Mouse (Mus musculus) adrenal gland, postnatal 36 days (tissue): ENCODE data around the gene Mbd3. TPM values are rescaled to one million over a fixed set of nuclear protein-coding genes. Genes with fewer than 3 reads are reported as not detected.

Source experiments
- DNase-seq, 2 experiments: peaks; one replicate each; pipeline ENCODE4 v3.0.0; 2021; ENCODE audit warnings: mixed read lengths in 1 of 2
- total RNA-seq, 2 experiments: library from RNA; stranded (reverse); gene quantifications; 2 replicates each; pipeline ENCODE4 v1.2.3; 2021

Mbd3 gene
- total RNA-seq, 2 experiments from 2014 or later: 140 to 148 TPM

- DNase-seq: no peak
Measured at GRCm38 (mm10) chr10:80396822-80397523, 2.4 kb downstream of the Mbd3 start.

- DNase-seq: no peak
Measured at GRCm38 (mm10) chr10:80395025-80395627, 4.2 kb downstream of the Mbd3 start.

- DNase-seq: no peak
Measured at GRCm38 (mm10) chr10:80392687-80393086, 6.7 kb downstream of the Mbd3 start.

GRCm38 (mm10) chr10:80390697-80391096, 8.7 kb downstream of the Mbd3 start:
- no peak for DNase-seq

- no peak for DNase-seq
Measured at GRCm38 (mm10) chr10:80389185-80389708, 10.1 kb downstream of the Mbd3 start.

- no peak for DNase-seq
Measured at GRCm38 (mm10) chr10:80388731-80389130, 10.6 kb downstream of the Mbd3 start.

GRCm38 (mm10) chr10:80387522-80387959, 11.8 kb downstream of the Mbd3 start, which contains the start of gene Mex3d:
Gene Mex3d, minus strand, starts transcription at chr10:80387659.
- peak; percentile 94 to 97 for DNase-seq

GRCm38 (mm10) chr10:80386735-80387471, 12.4 kb downstream of the Mbd3 start:
- DNase-seq: no peak

GRCm38 (mm10) chr10:80385811-80386734, 13.3 kb downstream of the Mbd3 start:
- DNase-seq: peak; percentile 72 to 74

- DNase-seq: peak in 1 of 2 experiments; percentile 65
Measured at GRCm38 (mm10) chr10:80385310-80385709, 14.0 kb downstream of the Mbd3 start.

- peak in 1 of 2 experiments; percentile 1 for DNase-seq
Measured at GRCm38 (mm10) chr10:80384709-80385108, 14.6 kb downstream of the Mbd3 start.

GRCm38 (mm10) chr10:80384115-80384639, 15.2 kb downstream of the Mbd3 start:
- DNase-seq: peak in 1 of 2 experiments; percentile 48

- no peak for DNase-seq
Measured at GRCm38 (mm10) chr10:80383431-80383830, 15.9 kb downstream of the Mbd3 start.

- DNase-seq: peak; percentile 64 to 65
Measured at GRCm38 (mm10) chr10:80382641-80383365, 16.5 kb downstream of the Mbd3 start.

- DNase-seq: peak; percentile 34 to 60
Measured at GRCm38 (mm10) chr10:80377716-80378115, 21.6 kb downstream of the Mbd3 start.

- peak; percentile 93 for DNase-seq
Measured at GRCm38 (mm10) chr10:80376160-80376559, 23.2 kb downstream of the Mbd3 start.

- peak; percentile 82 to 83 for DNase-seq
Measured at GRCm38 (mm10) chr10:80374063-80374462, 25.3 kb downstream of the Mbd3 start.

GRCm38 (mm10) chr10:80372706-80373105, 26.6 kb downstream of the Mbd3 start:
- no peak for DNase-seq

- DNase-seq: no peak
Measured at GRCm38 (mm10) chr10:80371983-80372382, 27.4 kb downstream of the Mbd3 start.

- peak in 1 of 2 experiments; percentile 47 for DNase-seq
Measured at GRCm38 (mm10) chr10:80371411-80371966, 27.9 kb downstream of the Mbd3 start.
